Mouse (Mus musculus) cortical plate, adult 2 months (tissue): ENCODE measurements around the gene Zfyve27. TPM values are rescaled to one million over a fixed set of nuclear protein-coding genes. Genes with fewer than 3 reads are reported as not detected.

Source experiments
- H3K27ac ChIP-seq: fragments of 200-500 bp; 2 replicates; pipeline ENCODE4 v1.5.1; 2012; ENCODE audit warnings: low read length, control low read depth, inconsistent platforms; ENCODE audit not compliant: insufficient read depth
- H3K4me1 ChIP-seq: fragments of 200-500 bp; 2 replicates; pipeline ENCODE4 v1.6.1; 2011; ENCODE audit warnings: low read length; ENCODE audit not compliant: control insufficient read depth, insufficient read depth
- H3K4me3 ChIP-seq: fragments of 200-500 bp; 2 replicates; pipeline ENCODE4 v1.5.1; 2011; ENCODE audit warnings: mild to moderate bottlenecking, low read length, control low read depth; ENCODE audit not compliant: insufficient read depth
- CTCF ChIP-seq: fragments of 200-500 bp; IDR thresholded peaks from 2 replicates; pipeline ENCODE4 v1.5.1; 2011; ENCODE audit warnings: mild to moderate bottlenecking, control low read depth, low read length; ENCODE audit not compliant: insufficient read depth; ENCODE audit errors: extremely low read depth
- POLR2A ChIP-seq: fragments of 200-500 bp; IDR thresholded peaks from 2 replicates; pipeline ENCODE4 v1.6.1; 2011; ENCODE audit warnings: mild to moderate bottlenecking, low read length, control low read depth; ENCODE audit not compliant: insufficient read depth; ENCODE audit errors: extremely low read depth
- polyA plus RNA-seq: library from polyadenylated mRNA; depleted of rRNA; stranded (reverse); fragments of >200 nt; gene quantifications from 2 replicates; pipeline ENCODE4 v1.2.3, GENCODE M21; 2012; rRNA removed

Zfyve27 gene
- 107 and 126 TPM in 2 replicates for polyA plus RNA-seq

DNA sequence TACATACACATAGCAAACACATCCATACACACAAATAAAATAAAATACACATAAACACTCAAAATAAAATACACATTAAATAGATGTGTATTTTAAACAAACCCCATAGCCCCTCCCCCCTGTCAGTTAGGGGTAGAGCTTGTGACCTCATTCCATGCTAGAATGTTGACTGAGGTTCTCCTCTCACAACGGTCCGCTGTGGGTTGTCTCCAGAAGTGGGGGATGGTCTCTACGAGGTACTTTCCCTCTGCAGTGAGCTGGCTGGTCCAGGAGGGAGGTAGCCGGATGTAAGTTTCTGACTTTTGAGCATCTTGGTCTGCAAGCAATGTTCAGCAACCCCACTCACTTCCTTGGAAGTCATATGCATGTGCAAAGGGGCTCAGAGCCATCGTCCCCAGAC is at the start of gene Zfyve27:
TSS of gene Zfyve27 (plus strand) at position 188 of the 400 bp plus-strand sequence.
- no peak within 1 kb of the TSS for H3K27ac ChIP-seq
- no peak within 1 kb of the TSS for H3K4me3 ChIP-seq
- peaks cover 3% of the 10 kb centered on the region for H3K4me1 ChIP-seq
- TF ChIP-seq POLR2A = no peak
- no peak for TF ChIP-seq CTCF

DNA sequence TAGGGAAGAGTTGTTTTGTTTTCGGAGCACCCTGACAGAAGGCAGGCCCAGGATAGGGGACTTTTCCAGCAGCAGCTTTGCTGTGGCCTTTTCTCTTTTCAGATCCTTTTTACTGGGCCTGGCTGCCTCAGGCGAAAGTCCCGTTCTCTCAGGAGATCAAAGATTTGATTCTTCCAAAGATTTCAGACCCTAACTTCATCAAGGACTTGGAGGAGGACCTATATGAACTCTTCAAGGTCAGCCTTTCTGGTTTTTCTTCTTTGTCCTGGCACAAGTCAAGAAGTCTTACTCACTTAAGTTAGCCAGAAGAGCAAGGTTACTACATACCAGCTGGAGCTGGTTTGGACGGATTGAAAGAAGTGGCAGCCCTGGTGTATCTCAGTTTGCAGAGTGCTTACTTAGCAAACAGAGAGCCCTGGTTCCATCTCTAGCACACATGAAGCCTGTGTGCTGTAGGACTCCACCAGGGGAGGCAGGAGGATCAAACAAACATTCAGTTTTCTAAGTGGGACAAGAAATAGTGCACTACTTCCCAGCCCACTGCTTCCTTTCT is 47.9 kb upstream of the Zfyve27 start:
- no peak overlapping the region for H3K27ac ChIP-seq
- no peak overlapping the region for H3K4me3 ChIP-seq
- TF ChIP-seq CTCF (no peak), POLR2A (no peak)
- no peaks in the 10 kb centered on the region for H3K4me1 ChIP-seq

DNA sequence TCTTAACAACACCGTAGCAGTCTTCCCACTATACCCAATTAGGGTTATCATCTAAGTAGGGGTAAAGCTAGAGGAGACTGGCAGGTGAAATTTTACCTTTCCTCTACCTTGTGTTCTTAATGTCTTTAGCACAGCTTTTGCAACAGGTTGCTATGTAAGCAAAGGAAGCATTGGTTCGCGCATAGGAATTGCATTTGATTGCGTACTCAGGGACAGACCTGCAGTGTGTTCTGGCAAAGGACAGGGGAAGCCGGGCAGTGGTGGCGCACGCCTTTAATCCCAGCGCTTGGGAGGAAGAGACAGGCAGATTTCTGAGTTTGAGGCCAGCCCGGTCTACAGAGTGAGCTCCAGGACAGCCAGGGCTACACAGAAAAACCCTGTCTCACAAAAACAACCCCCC is 45.6 kb upstream of the Zfyve27 start:
- Histone ChIP-seq H3K27ac (no peak overlapping the region), H3K4me1 (no peaks in the 10 kb centered on the region), H3K4me3 (no peak overlapping the region)
- TF ChIP-seq POLR2A (no peak), CTCF (no peak)

DNA sequence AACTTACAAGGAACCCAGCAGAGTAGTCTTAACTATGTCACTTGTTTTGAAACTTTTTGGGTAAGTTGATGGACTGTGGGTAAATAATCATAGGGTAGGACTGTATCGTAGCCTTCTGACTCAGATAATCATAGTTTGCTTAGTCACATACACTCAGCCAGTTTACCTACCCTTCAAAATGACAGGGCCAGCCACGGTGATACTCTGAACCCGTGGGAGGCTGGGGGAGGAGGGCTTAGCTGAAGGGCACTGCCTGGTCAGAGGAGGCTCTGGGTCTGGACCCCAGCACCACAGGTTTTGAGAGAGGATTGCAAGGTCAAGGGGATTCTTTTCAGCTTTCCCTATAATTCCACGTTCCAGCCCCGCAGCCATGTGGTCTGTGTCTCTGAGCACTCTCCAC is 45.2 kb upstream of the Zfyve27 start:
- Histone ChIP-seq H3K4me1 (no peaks in the 10 kb centered on the region), H3K27ac (no peak overlapping the region), H3K4me3 (no peak overlapping the region)
- no peak for TF ChIP-seq POLR2A
- no peak for TF ChIP-seq CTCF

DNA sequence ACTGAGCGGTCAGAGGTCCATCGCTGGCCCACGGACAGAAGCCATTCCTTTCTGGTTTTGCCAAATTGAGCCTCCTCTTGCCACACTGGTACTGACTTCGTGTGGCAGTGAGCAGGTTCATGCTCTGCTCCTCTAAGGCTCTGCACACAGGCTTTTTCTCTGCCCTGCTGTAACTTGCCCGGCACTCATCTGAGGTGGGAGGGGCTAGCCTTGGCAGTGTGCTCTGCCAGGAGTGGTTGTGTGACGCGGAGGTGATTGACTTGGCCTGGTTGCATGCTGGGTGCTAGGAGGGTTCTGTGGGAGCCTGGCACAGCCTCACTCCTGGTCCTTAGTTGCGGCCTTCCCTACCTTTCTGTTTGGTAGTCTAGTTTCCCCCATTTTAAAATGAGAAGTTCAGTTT is 43.3 kb upstream of the Zfyve27 start:
- no peak overlapping the region for H3K27ac ChIP-seq
- no peak overlapping the region for H3K4me3 ChIP-seq
- H3K4me1 ChIP-seq = no peaks in the 10 kb centered on the region
- no peak for TF ChIP-seq POLR2A
- TF ChIP-seq CTCF = no peak

DNA sequence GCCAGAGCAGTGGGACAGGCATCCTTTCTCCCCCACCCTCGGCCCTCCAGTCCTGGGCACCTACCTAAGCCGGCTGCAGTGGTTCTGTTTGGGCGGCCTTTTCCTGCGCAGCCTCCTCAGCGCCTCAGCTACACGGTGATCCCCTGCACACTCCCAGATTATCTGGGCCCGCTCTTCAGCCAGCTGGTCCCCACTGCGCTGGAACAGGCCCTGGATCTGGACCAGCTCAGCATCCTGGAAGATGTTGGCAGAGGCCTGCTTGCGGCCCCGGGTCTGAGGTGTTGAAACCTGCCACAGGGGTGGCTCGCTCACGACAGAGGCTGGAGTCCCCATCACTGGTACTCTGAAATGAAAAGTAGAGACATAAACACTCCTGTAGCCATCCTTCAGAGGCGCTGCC is 39.1 kb upstream of the Zfyve27 start:
- TF ChIP-seq POLR2A (no peak), CTCF (no peak)
- Histone ChIP-seq H3K27ac (no peak overlapping the region), H3K4me3 (no peak overlapping the region), H3K4me1 (peaks cover 4% of the 10 kb centered on the region)

DNA sequence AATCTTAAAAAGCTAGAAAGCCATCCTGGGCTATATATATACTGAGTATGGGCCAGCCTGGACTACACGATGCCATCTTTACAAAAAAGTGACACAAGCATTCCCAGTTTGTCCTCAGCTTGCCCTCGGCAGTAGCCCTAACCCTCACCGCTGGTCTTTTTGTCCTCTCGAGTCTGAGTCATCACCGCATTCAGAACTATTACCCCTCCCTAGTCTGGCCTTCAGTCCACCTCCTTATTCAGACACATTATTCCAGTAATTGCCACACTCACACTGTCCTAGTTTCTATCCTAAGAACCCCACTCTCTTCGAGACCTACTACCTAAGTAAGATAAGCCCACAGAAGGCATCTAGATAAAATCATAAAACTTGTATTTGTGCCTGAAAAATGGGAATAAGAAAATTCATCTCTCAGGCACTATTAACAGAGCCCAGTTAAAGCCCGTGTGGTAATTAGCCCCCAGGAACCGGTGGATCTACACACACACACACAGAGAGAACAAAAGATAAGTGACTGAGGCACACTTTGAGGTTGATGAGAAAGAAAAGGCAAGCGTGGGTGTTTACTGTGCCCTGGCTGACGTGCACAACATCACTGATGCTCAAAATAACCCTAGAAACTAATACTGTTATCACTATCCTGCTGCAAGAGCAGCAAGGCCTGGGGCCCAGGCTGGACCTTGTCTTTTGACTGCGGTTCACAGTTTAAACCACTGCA is 38.1 kb upstream of the Zfyve27 start:
- Histone ChIP-seq H3K4me3 (no peak overlapping the region), H3K4me1 (peaks cover 4% of the 10 kb centered on the region), H3K27ac (no peak overlapping the region)
- TF ChIP-seq CTCF (no peak), POLR2A (no peak)

DNA sequence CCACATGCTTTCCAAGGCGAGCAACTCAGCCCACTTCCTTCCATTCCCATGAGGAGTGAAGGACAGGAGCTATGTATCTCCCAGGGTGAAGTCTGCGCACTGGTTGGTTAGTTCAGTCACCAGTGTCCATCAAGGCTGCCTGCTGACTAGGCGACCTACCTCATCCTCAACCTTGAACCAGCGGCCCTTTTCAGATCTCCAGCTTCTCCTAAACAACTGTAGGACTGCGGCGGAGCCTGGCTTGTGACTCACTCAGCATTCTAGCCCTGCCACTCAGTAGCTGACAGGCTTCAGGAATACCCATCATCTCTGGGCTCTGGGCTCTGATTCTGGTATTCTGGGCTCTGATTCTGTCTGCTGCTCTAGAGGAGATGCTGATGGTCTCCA is 37.5 kb upstream of the Zfyve27 start:
- TF ChIP-seq CTCF = no peak
- no peak for TF ChIP-seq POLR2A
- Histone ChIP-seq H3K4me3 (no peak overlapping the region), H3K27ac (no peak overlapping the region), H3K4me1 (peaks cover 4% of the 10 kb centered on the region)

DNA sequence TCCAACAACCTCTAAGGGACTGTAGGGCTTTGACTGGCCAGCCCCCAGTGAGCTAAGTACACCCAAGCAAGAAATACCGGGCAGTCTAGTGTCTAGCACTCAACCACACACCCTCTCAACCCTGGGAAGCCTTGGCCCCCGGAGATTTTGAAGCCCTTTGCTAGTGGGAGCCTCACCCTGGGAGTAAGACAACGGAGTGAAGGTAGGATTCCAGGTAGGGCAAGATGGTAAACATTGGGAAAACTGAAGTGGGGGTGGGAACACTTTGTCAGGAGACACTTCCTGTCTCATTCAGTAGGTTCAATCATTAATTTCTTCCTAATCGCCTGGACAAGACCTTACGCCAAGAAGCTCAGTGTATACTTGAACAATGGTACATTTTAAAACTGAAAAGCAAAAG is 36.7 kb upstream of the Zfyve27 start:
- Histone ChIP-seq H3K27ac (no peak overlapping the region), H3K4me3 (no peak overlapping the region), H3K4me1 (peaks cover 4% of the 10 kb centered on the region)
- TF ChIP-seq POLR2A = no peak
- no peak for TF ChIP-seq CTCF

DNA sequence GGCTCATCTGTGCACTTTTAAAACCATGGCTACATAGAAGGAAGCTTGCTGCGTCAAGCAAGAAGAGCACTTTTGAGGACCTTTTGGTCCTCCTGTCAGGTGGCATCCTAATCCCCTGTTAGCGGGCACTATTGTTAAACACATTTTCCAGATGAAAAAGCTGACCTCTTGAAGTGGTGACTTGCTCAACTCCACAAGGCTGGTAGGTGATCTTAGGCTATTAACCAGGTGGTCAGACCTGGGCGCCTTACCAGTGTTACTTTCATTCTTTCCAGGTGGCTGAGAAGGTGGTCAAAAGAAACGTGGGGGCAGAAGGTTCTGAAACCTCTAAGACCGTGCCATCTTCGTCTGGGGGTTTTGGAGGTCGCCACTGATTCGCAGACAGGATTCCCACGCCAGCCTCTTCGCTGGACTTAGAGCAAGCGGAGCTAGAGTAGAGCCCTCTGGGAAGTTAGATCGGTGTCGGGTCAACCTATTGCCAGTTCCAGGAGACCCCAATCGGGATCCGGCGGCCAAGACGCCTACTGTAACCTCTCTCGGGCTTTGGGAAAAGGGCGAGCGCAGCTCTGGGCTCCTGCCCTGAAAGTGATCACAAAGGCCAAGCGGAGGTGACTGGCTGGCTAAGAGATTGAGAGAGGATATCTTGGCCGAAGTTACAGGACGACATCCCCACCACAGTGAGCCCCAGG is 35.6 kb upstream of the Zfyve27 start:
- peaks cover 4% of the 10 kb centered on the region for H3K4me1 ChIP-seq
- H3K27ac ChIP-seq = peak overlapping the region; percentile 48
- peak overlapping the region; percentile 60 for H3K4me3 ChIP-seq
- TF ChIP-seq POLR2A (no peak), CTCF (no peak)
